Mouse (Mus musculus) G1E (cell line): ENCODE data around the gene Gm38392.
"Not testable (repeated sequence)": the region's sequence is repeated elsewhere in the genome, so short reads cannot be mapped to it uniquely, and the experiment has no call there.

ENCODE experiments used
- CTCF ChIP-seq: IDR thresholded peaks from 2 replicates; pipeline ENCODE4 v1.5.1; 2012; ENCODE audit warnings: low read depth, low read length, inconsistent platforms, mixed read lengths
- TAL1 ChIP-seq: conservative IDR thresholded peaks from 2 replicates; pipeline ENCODE4 v1.6.1; 2012; ENCODE audit warnings: low read depth, low read length, inconsistent platforms, mixed read lengths

DNA sequence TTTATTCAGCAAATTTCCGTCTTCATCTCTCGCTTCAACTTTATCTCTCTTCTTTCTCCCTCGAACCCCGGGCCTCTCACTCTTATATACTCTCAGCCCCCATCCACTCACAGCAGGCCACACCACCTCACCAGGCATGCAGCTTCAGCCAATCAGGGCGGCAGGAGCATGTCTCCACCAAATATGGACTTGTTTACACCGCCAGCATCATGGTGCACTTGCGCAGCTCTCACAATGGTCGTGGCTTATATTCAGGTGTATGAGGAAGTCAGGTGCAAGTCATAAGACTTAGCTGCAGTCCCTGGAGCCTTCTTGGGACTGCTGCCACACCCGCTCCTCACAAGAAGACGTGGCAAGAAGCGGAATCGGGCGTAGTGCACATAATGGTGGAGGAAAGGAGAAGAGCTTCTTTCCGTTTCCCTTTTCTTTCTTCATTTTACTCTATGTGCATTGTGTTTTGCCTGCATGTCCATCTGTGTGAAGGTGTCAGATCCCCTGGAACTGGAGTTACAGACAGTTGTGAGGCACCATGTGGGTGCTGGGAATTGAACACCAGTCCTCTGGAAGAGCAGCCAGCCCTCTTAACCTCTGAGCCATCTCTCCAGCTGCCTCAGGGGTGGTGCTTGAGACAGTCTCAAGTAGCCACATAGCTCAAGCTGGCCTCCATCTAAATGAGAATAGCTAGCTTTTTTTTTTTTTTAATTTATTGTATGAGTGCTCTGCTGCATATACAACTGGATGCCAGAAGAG lies 2.0 kb downstream of the Gm38392 start:
- TF ChIP-seq CTCF, TAL1: not testable (repeated sequence)
